In the genomic region with DNA sequence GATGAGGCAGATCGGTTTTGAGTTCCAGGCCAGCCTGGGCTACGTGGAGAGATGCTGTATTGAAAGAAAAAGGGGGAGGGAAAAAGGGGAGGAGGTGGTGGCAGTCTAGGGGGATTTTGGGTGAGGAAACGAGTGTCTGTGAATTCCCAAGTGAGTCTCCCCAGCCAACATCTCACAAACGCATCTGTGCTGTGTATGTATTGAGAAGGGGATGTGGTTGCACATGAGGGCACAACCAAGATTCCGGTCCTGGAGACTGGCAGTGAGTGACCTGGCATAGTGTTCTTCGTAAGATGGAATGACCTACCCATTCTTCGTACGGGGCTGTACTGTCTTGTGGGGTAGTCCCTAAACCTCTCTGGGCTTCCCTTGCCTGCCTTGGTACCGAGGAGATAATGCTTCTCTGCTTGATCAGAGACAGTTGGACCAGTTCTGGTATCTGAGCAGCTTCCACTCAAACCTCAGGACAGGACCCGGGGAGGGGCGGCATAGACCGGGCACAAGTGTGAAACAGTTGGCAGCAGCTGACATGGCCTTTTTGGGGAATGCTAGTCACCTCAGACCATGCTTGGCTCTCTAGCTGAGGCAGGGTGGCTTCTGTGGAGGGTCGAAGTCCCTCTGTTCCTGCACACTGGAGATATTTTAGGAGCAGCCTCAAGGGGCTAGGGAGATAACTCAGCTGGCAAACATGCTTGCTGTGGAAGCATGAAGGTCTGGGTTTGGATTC, we compare ENCODE assay signal across 11 mouse cellular contexts. TPM values are rescaled to one million over a fixed set of nuclear protein-coding genes. Genes with fewer than 3 reads are reported as not detected.
A peak's percentile ranks its signal among the peaks of the same experiment; 100 is the strongest.
DNase-seq lines count a peak whose midpoint lies in the region; ATAC-seq and TF ChIP-seq lines count a peak whose summit lies in the region.
"Had no signal": no experiment of that assay in that cellular context is flagged by ENCODE, and none has a peak within 500 bp of the region (broad histone marks: within the 10 kb centered on the region; RNA-seq: fewer than 3 reads in every experiment).

No protein-coding gene starts in this region.

- intact Hi-C loops in heart, postnatal 36 days (cut with DNase I), result no loop called here
- intact Hi-C loops in left cerebral cortex, adult 2 months (cut with DNase I), result no loop called here

- H3K27me3 ChIP-seq in heart, embryonic 16.5 days (ENCODE audit: control insufficient read depth, insufficient read depth, low read length), result peaks cover 6% of the 10 kb centered on the region
- peaks cover 5% of the 10 kb centered on the region; the same call in 1 of the 2 replicates for H3K27me3 ChIP-seq in neural tube, embryonic 12.5 days (replicated peaks)
- H3K27me3 ChIP-seq in liver, embryonic 15.5 days, result peaks cover 14% of the 10 kb centered on the region

- no peak for DNase-seq in heart, postnatal 36 days
- DNase-seq in neural tube, embryonic 10.5 days (ENCODE audit: extremely low spot score, low spot score), result no peak
- DNase-seq in urinary bladder, adult 18-20 months (ENCODE audit: low spot score in 2 of 2), result no peak
- no peak for DNase-seq in gastrocnemius, postnatal 10 days
- DNase-seq in left cerebral cortex, adult 2 months (ENCODE audit: extremely low spot score in 1 of 2, low spot score in 2 of 2), result no peak
- DNase-seq: cerebellum, adult 2 months; heart, postnatal 10 days had no signal

- peak overlapping the region; percentile 58 for H3K4me2 ChIP-seq in heart, embryonic 16.5 days (ENCODE audit: low read depth, low read length)
- H3K4me2 ChIP-seq in neural tube, embryonic 12.5 days (replicated peaks), result peak overlapping the region; percentile 44; the same call in 1 of the 2 replicates
- H3K4me2 ChIP-seq in liver, embryonic 15.5 days, result peak overlapping the region; percentile 75

- no peak overlapping the region; the same call in 1 of the 2 replicates for H3K27ac ChIP-seq in heart, embryonic 16.5 days (ENCODE audit: low read length)
- H3K27ac ChIP-seq in neural tube, embryonic 12.5 days, result no peak overlapping the region
- no peak overlapping the region; the same call in 1 of the 2 replicates for H3K27ac ChIP-seq in liver, embryonic 15.5 days (replicated peaks)
- H3K27ac ChIP-seq in left cerebral cortex, adult 2 months, result no peak overlapping the region

- no peak for TF ChIP-seq CTCF in left cerebral cortex, adult 2 months (IDR thresholded peaks at IDR 0.05)

- peak overlapping the region; percentile 39; the same call in 1 of the 2 replicates for H3K9ac ChIP-seq in heart, embryonic 16.5 days (ENCODE audit: low read length)
- H3K9ac ChIP-seq in neural tube, embryonic 12.5 days, result no peak overlapping the region
- peak overlapping the region; percentile 51; the same call in 1 of the 2 replicates for H3K9ac ChIP-seq in liver, embryonic 15.5 days

- no peaks in the 10 kb centered on the region for H3K9me3 ChIP-seq in heart, embryonic 16.5 days (replicated peaks; ENCODE audit: control insufficient read depth, low read length)
- H3K9me3 ChIP-seq in neural tube, embryonic 12.5 days, result no peaks in the 10 kb centered on the region
- no peaks in the 10 kb centered on the region for H3K9me3 ChIP-seq in liver, embryonic 15.5 days (replicated peaks)

- peaks cover 27% of the 10 kb centered on the region for H3K4me1 ChIP-seq in heart, embryonic 16.5 days (ENCODE audit: control insufficient read depth, insufficient read depth, low read length)
- H3K4me1 ChIP-seq in neural tube, embryonic 12.5 days, result peaks cover 48% of the 10 kb centered on the region
- peaks cover 99% of the 10 kb centered on the region for H3K4me1 ChIP-seq in liver, embryonic 15.5 days (replicated peaks)

- WGBS in heart, embryonic 16.5 days, result 64% methylated on average over 13 of the region's 13 CpGs
- 73% methylated on average over 13 of the region's 13 CpGs for WGBS in neural tube, embryonic 12.5 days
- WGBS in liver, embryonic 15.5 days (ENCODE audit: insufficient replicate concordance), result 19% methylated on average over 13 of the region's 13 CpGs

- ATAC-seq in heart, embryonic 16.5 days (replicated peaks; ENCODE audit: extremely low read depth, insufficient read depth, low FRiP score), result no peak
- ATAC-seq in neural tube, embryonic 12.5 days (ENCODE audit: low FRiP score, low read depth), result 0 out of 2 replicates have a peak, but pooled peaks have one; percentile 2
- ATAC-seq in liver, embryonic 15.5 days (ENCODE audit: insufficient read depth), result no peak

- H3K36me3 ChIP-seq in heart, embryonic 16.5 days (ENCODE audit: control insufficient read depth, insufficient read depth), result no peaks in the 10 kb centered on the region
- no peaks in the 10 kb centered on the region for H3K36me3 ChIP-seq in neural tube, embryonic 12.5 days
- H3K36me3 ChIP-seq in liver, embryonic 15.5 days (replicated peaks), result no peaks in the 10 kb centered on the region

- H3K4me3 ChIP-seq in heart, embryonic 16.5 days (ENCODE audit: low read length), result peak overlapping the region; percentile 43
- H3K4me3 ChIP-seq in neural tube, embryonic 12.5 days, result no peak overlapping the region
- H3K4me3 ChIP-seq in liver, embryonic 15.5 days (replicated peaks), result peak overlapping the region; percentile 50; the same call in 1 of the 2 replicates
- no peak overlapping the region for H3K4me3 ChIP-seq in left cerebral cortex, adult 2 months

RNA-seq across cellular contexts. Expression of gene Adgrg1, which starts 4.2 kb away (rescaled TPM):
- polyA plus RNA-seq in heart, embryonic 16.5 days (2015; fragmentation: Nextera tagmentation; extraction: Ambion mirVana), result 12.0 and 18.0 TPM in 2 replicates
- total RNA-seq in heart, postnatal 36 days (2021), result 10 to 100 TPM; 42.5 to 62.0 TPM
- polyA plus RNA-seq in neural tube, embryonic 12.5 days (2016; fragmentation: Nextera tagmentation; extraction: Ambion mirVana), result 177 and 208 TPM in 2 replicates
- 45.2 and 46.1 TPM in 2 replicates for polyA plus RNA-seq in liver, embryonic 15.5 days (2015; fragmentation: Nextera tagmentation; extraction: Ambion mirVana)
- 10 to 100 TPM; 15.6 to 18.0 TPM for total RNA-seq in gastrocnemius, postnatal 10 days (2021)
- total RNA-seq in left cerebral cortex, adult 2 months (2021), result 10 to 100 TPM; 77.6 to 86.8 TPM

RNA-seq across cellular contexts. Expression of gene Adgrg3, which starts 38.7 kb away (rescaled TPM):
- polyA plus RNA-seq in heart, embryonic 16.5 days (2015; fragmentation: Nextera tagmentation; extraction: Ambion mirVana), result 4.9 and 5.2 TPM in 2 replicates
- total RNA-seq in heart, postnatal 36 days (2021), result 1 to 10 TPM; 1.9 to 2.1 TPM
- polyA plus RNA-seq in neural tube, embryonic 12.5 days (2016; fragmentation: Nextera tagmentation; extraction: Ambion mirVana), result 2.4 and 2.6 TPM in 2 replicates
- 8.3 and 9.3 TPM in 2 replicates for polyA plus RNA-seq in liver, embryonic 15.5 days (2015; fragmentation: Nextera tagmentation; extraction: Ambion mirVana)
- 1 to 10 TPM in 1 of 2 experiments, under 1 TPM in 1; 0.80 to 1.2 TPM for total RNA-seq in gastrocnemius, postnatal 10 days (2021)
- total RNA-seq in left cerebral cortex, adult 2 months (2021), result under 1 TPM; 0.23 to 0.32 TPM

RNA-seq across cellular contexts. Expression of gene Adgrg5, which starts 55.3 kb away (rescaled TPM):
- polyA plus RNA-seq in heart, embryonic 16.5 days (2015; fragmentation: Nextera tagmentation; extraction: Ambion mirVana), result 0.71 and 1.4 TPM in 2 replicates
- total RNA-seq in heart, postnatal 36 days (2021), result under 1 TPM; 0.24 to 0.31 TPM
- 0.06 and 0.16 TPM in 2 replicates for polyA plus RNA-seq in neural tube, embryonic 12.5 days (2016; fragmentation: Nextera tagmentation; extraction: Ambion mirVana)
- polyA plus RNA-seq in liver, embryonic 15.5 days (2015; fragmentation: Nextera tagmentation; extraction: Ambion mirVana), result 0.25 TPM in 2 replicates
- under 1 TPM; 0.07 to 0.09 TPM for total RNA-seq in gastrocnemius, postnatal 10 days (2021)
- total RNA-seq in left cerebral cortex, adult 2 months (2021), result not detected
- polyA plus RNA-seq: limb, embryonic 11.5 days had no signal

Comparison
In these comparisons a context has a peak if more than half of its experiments do, and no peak if none do; other contexts are left out.
1. H3K4me3 ChIP-seq: peak in heart, embryonic 16.5 days (single experiment) and liver, embryonic 15.5 days (single experiment); none in neural tube, embryonic 12.5 days (single experiment) and left cerebral cortex, adult 2 months (single experiment).
2. Peak in every context shown above with its lines, with median percentiles within 50 percentile points of each other: H3K4me2 ChIP-seq.